Mouse (Mus musculus): ENCODE measurements at regions not wholly inside any gene's neighbourhood (a gene's known extent, or its start where the extent isn't known, plus 50 kb on each side); places are given as distances from the start of the nearest gene placed in this dataset.

GRCm38 (mm10) chr7:90030486-90031250 lies 49.9 kb upstream of the Eed start:
- WGBS: 90% methylated on average over 6 of the region's 6 CpGs
- peaks cover 23% of the 10 kb centered on the region for H3K4me1 ChIP-seq
- H3K4me2 ChIP-seq: peak overlapping the region; percentile 38; the same call in 1 of the 2 replicates
- no peaks in the 10 kb centered on the region for H3K36me3 ChIP-seq (replicated peaks)
- H3K9ac ChIP-seq: no peak overlapping the region
- ATAC-seq (replicated peaks): no peak
- H3K9me3 ChIP-seq: no peaks in the 10 kb centered on the region
- H3K4me3 ChIP-seq: no peak overlapping the region
- H3K27ac ChIP-seq: peak overlapping the region; percentile 80
- H3K27me3 ChIP-seq (replicated peaks): no peaks in the 10 kb centered on the region

GRCm38 (mm10) chr7:90033086-90033485 lies 52.3 kb upstream of the Eed start:
- Histone ChIP-seq H3K4me3 (no peak overlapping the region), H3K36me3 (replicated peaks) (no peaks in the 10 kb centered on the region), H3K27ac (no peak overlapping the region), H3K4me2 (no peak overlapping the region), H3K4me1 (peaks cover 23% of the 10 kb centered on the region), H3K9me3 (no peaks in the 10 kb centered on the region), H3K27me3 (replicated peaks) (no peaks in the 10 kb centered on the region), H3K9ac (no peak overlapping the region)
- WGBS: 93% methylated on average over 2 of the region's 2 CpGs
- ATAC-seq (replicated peaks): no peak

GRCm38 (mm10) chr7:90033640-90034312 lies 53.0 kb upstream of the Eed start:
- Histone ChIP-seq H3K27ac (no peak overlapping the region), H3K4me1 (peaks cover 21% of the 10 kb centered on the region), H3K27me3 (replicated peaks) (no peaks in the 10 kb centered on the region), H3K4me2 (no peak overlapping the region), H3K9ac (no peak overlapping the region), H3K9me3 (no peaks in the 10 kb centered on the region), H3K4me3 (no peak overlapping the region), H3K36me3 (replicated peaks) (no peaks in the 10 kb centered on the region)
- no peak for ATAC-seq (replicated peaks)
- 90% methylated on average over 9 of the region's 9 CpGs for WGBS

GRCm38 (mm10) chr7:90034498-90034897 lies 53.7 kb upstream of the Eed start:
- H3K27me3 ChIP-seq (replicated peaks): no peaks in the 10 kb centered on the region
- peaks cover 13% of the 10 kb centered on the region for H3K4me1 ChIP-seq
- 90% methylated on average over 3 of the region's 3 CpGs for WGBS

GRCm38 (mm10) chr7:90035396-90035795 lies 54.6 kb upstream of the Eed start:
- Histone ChIP-seq H3K9me3 (no peaks in the 10 kb centered on the region), H3K36me3 (replicated peaks) (no peaks in the 10 kb centered on the region), H3K4me1 (peaks cover 5% of the 10 kb centered on the region), H3K9ac (no peak overlapping the region), H3K4me2 (no peak overlapping the region), H3K27ac (no peak overlapping the region), H3K4me3 (no peak overlapping the region), H3K27me3 (replicated peaks) (no peaks in the 10 kb centered on the region)
- no peak for ATAC-seq (replicated peaks)
- WGBS: 74% methylated on average over 7 of the region's 7 CpGs

More at GRCm38 (mm10) chr7:90034498-90034897, 53.7 kb upstream of the Eed start:
- H3K9me3 ChIP-seq: no peaks in the 10 kb centered on the region
- no peak overlapping the region for H3K27ac ChIP-seq
- H3K9ac ChIP-seq: no peak overlapping the region
- H3K4me3 ChIP-seq: no peak overlapping the region
- no peak overlapping the region for H3K4me2 ChIP-seq
- no peak for ATAC-seq (replicated peaks)
- H3K36me3 ChIP-seq (replicated peaks): no peaks in the 10 kb centered on the region

GRCm38 (mm10) chr7:90037736-90038135 lies 57.0 kb upstream of the Eed start:
- Histone ChIP-seq H3K36me3 (replicated peaks) (no peaks in the 10 kb centered on the region), H3K27ac (no peak overlapping the region), H3K4me3 (no peak overlapping the region), H3K9ac (no peak overlapping the region), H3K27me3 (replicated peaks) (no peaks in the 10 kb centered on the region), H3K9me3 (no peaks in the 10 kb centered on the region), H3K4me1 (peaks cover 13% of the 10 kb centered on the region), H3K4me2 (no peak overlapping the region)
- no peak for ATAC-seq (replicated peaks)
- 95% methylated on average over 4 of the region's 4 CpGs for WGBS

- WGBS: 65% methylated on average over 9 of the region's 9 CpGs
- no peak for ATAC-seq (replicated peaks)
- H3K4me3 ChIP-seq: no peak overlapping the region
- no peak overlapping the region for H3K9ac ChIP-seq
- H3K36me3 ChIP-seq (replicated peaks): no peaks in the 10 kb centered on the region
- no peaks in the 10 kb centered on the region for H3K9me3 ChIP-seq
- peaks cover 13% of the 10 kb centered on the region for H3K4me1 ChIP-seq
- H3K27me3 ChIP-seq (replicated peaks): no peaks in the 10 kb centered on the region
- H3K4me2 ChIP-seq: no peak overlapping the region
- H3K27ac ChIP-seq: no peak overlapping the region
Measured at GRCm38 (mm10) chr7:90039504-90039903, 58.7 kb upstream of the Eed start.

GRCm38 (mm10) chr7:90040581-90041340 lies 60.0 kb upstream of the Eed start:
- ATAC-seq (replicated peaks): no peak
- WGBS: 42% methylated on average over 11 of the region's 11 CpGs
- H3K4me3 ChIP-seq: no peak overlapping the region
- H3K9ac ChIP-seq: no peak overlapping the region
- no peak overlapping the region for H3K27ac ChIP-seq
- H3K27me3 ChIP-seq (replicated peaks): no peaks in the 10 kb centered on the region
- H3K36me3 ChIP-seq (replicated peaks): no peaks in the 10 kb centered on the region
- peaks cover 13% of the 10 kb centered on the region for H3K4me1 ChIP-seq
- H3K4me2 ChIP-seq: no peak overlapping the region
- no peaks in the 10 kb centered on the region for H3K9me3 ChIP-seq

- WGBS: 48% methylated on average over 5 of the region's 5 CpGs
- Histone ChIP-seq H3K4me1 (peaks cover 13% of the 10 kb centered on the region), H3K27ac (no peak overlapping the region), H3K36me3 (replicated peaks) (no peaks in the 10 kb centered on the region), H3K9ac (no peak overlapping the region), H3K4me2 (no peak overlapping the region), H3K9me3 (no peaks in the 10 kb centered on the region), H3K4me3 (no peak overlapping the region), H3K27me3 (replicated peaks) (no peaks in the 10 kb centered on the region)
- ATAC-seq (replicated peaks): no peak
Measured at GRCm38 (mm10) chr7:90041565-90042024, 60.8 kb upstream of the Eed start.

- 83% methylated on average over 7 of the region's 7 CpGs for WGBS
- no peak for ATAC-seq (replicated peaks)
Measured at GRCm38 (mm10) chr7:90042364-90042763, 61.6 kb upstream of the Eed start.

GRCm38 (mm10) chr7:90043526-90043925 lies 62.7 kb upstream of the Eed start:
- no peaks in the 10 kb centered on the region for H3K27me3 ChIP-seq (replicated peaks)
- no peak overlapping the region for H3K9ac ChIP-seq
- no peak overlapping the region for H3K4me3 ChIP-seq
- no peaks in the 10 kb centered on the region for H3K9me3 ChIP-seq
- no peak overlapping the region for H3K4me2 ChIP-seq
- WGBS: 89% methylated on average over 8 of the region's 8 CpGs
- peaks cover 13% of the 10 kb centered on the region for H3K4me1 ChIP-seq
- H3K27ac ChIP-seq: no peak overlapping the region
- H3K36me3 ChIP-seq (replicated peaks): no peaks in the 10 kb centered on the region
- ATAC-seq (replicated peaks): no peak

More at GRCm38 (mm10) chr7:90042364-90042763, 61.6 kb upstream of the Eed start:
- Histone ChIP-seq H3K27ac (no peak overlapping the region), H3K4me2 (no peak overlapping the region), H3K27me3 (replicated peaks) (no peaks in the 10 kb centered on the region), H3K4me1 (peaks cover 13% of the 10 kb centered on the region), H3K9ac (no peak overlapping the region), H3K4me3 (no peak overlapping the region), H3K36me3 (replicated peaks) (no peaks in the 10 kb centered on the region), H3K9me3 (no peaks in the 10 kb centered on the region)

- ATAC-seq (replicated peaks): no peak
- 82% methylated on average over 4 of the region's 4 CpGs for WGBS
- no peaks in the 10 kb centered on the region for H3K27me3 ChIP-seq (replicated peaks)
Measured at GRCm38 (mm10) chr7:90044100-90044698, 63.4 kb upstream of the Eed start.

More at GRCm38 (mm10) chr7:90044100-90044698, 63.4 kb upstream of the Eed start:
- Histone ChIP-seq H3K4me2 (no peak overlapping the region), H3K4me3 (no peak overlapping the region), H3K27ac (no peak overlapping the region), H3K9me3 (no peaks in the 10 kb centered on the region), H3K4me1 (peaks cover 13% of the 10 kb centered on the region), H3K9ac (no peak overlapping the region), H3K36me3 (replicated peaks) (no peaks in the 10 kb centered on the region)

Measured in midbrain, embryonic 15.5 days (tissue).